Mouse (Mus musculus) lung, postnatal 4 days (tissue): ENCODE data around the gene Gm10160.

Source experiments
- DNase-seq, 2 experiments: peaks; one replicate each; pipeline ENCODE4 v3.0.0; 2021

The Gm10160 gene

DNA sequence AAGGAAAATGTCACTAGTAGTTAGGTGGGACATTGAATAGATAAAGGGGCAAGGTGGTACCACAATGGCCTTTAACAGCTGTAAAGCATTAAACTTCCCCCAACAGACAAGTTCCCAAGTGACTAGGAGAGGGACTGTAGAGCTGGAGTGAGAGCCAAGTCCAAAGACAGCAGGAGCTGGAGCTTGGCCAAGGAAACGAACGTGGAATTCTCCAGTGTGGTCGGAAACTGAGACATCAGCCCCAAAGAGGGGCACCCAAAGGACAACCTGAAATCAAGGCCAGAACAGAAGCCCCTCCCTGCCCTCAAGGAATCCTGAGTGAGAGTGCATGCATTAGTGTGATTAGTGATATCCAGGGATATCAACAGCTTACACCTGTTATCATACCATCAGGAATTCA is 30.2 kb downstream of the Gm10160 start:
- peak in 1 of 2 experiments; percentile 10 for DNase-seq

DNA sequence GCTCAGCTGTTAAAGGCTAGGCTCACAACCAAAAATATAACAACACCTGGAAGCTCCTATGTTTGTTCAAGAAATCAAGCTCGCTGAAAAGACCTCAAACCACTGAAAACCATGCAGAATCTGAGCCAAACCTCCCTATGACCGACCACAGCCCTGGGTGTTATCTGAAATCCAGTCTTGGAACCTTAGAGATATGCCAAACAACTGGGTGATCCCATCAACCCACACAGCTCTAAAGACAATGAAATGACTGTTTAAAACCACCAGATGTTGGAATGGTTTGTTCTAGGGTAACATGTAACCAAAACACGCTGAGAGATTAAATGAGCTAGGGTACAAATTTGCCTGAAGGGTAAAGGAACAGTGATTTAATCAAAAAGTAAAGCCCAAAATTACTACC is 30.7 kb downstream of the Gm10160 start:
- DNase-seq, result no peak

DNA sequence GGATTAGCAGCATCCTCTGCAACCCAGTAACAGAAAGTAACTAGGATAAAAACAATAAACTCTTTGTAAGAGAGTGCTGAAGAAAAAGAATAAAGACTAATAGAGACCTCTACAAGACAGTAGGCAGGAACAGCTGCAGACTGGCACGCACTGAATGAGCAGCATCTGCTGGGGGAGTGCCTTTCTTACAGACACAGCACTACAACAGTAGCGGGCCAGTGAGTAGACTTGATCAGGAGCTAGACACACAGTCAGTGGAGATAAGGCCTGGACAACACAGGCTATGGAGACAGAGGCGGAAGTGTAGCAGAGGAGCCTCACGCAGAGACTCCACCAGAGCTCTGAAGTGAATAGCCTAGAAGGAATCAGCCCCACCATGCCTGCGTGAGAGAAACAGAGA is 49.5 kb downstream of the Gm10160 start:
- DNase-seq, result no peak
